Mouse (Mus musculus): ENCODE measurements around the gene Ctrb1.

DNA sequence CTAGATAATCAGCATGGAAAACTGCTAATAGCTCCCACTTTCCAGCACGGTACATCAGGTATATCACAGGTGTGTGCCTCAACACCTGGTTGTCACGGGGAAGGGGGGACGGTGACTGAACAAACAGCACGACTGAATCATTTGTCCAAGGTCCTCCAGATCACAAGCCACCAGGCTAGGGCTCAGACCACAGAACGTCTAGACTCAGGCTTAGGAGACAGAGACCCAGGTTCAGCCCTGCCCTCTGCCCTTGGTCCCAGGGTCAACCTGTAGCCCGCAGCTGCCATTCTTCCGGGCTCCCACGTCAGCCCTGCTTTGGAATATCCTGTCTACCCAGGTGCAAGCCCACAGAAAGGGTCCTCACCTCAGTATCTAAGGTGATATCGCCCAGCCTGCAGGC, 10.6 kb upstream of the Ctrb1 start:
- TF ChIP-seq CTCF (IDR thresholded peaks at IDR 0.05; ENCODE audit: borderline replicate concordance, insufficient read depth, low read depth, low read length) (no peak), POLR2A (IDR thresholded peaks at IDR 0.05; ENCODE audit: borderline replicate concordance, insufficient read depth, low read length) (no peak)

Data from cerebellum, adult 2 months (tissue).